Mouse (Mus musculus): ENCODE measurements around the gene Gm11172.

- TF ChIP-seq TAL1 (IDR thresholded peaks at IDR 0.05; ENCODE audit: low read length) (no peak), GATA1 (IDR thresholded peaks at IDR 0.05; ENCODE audit: low read length) (no peak)
Measured at GRCm38 (mm10) chr16:10786288-10786687, 26.4 kb upstream of the Gm11172 start.
